Mouse (Mus musculus) intestine, embryonic 16.5 days (tissue): ENCODE data around the gene Susd2. TPM values are rescaled to one million over a fixed set of nuclear protein-coding genes. Genes with fewer than 3 reads are reported as not detected.

Experiments
- ATAC-seq: fragments of 200-750 bp; cut with Nextera tagmentation; 2 replicates; pipeline ENCODE4 v1.8.0; 2017; ENCODE audit warnings: moderate TSS enrichment, moderate library complexity
- H3K27ac ChIP-seq: fragments of 300-500 bp; sonication (generic); 2 replicates; pipeline ENCODE4 v1.5.1; 2014; ENCODE audit warnings: mild to moderate bottlenecking, low read length
- H3K27me3 ChIP-seq: fragments of 300-500 bp; sonication (generic); replicated peaks from 2 replicates; pipeline ENCODE4 v1.6.1; 2014; ENCODE audit warnings: low read length, control low read depth, mixed read lengths; ENCODE audit not compliant: control insufficient read depth, insufficient read depth
- H3K36me3 ChIP-seq: fragments of 300-500 bp; sonication (generic); 2 replicates; pipeline ENCODE4 v1.6.1; 2014; ENCODE audit warnings: low read length, control low read depth; ENCODE audit not compliant: control insufficient read depth, insufficient read depth
- H3K4me1 ChIP-seq: fragments of 300-500 bp; sonication (generic); 2 replicates; pipeline ENCODE4 v1.6.1; 2014; ENCODE audit warnings: low read length, control low read depth, mixed read lengths; ENCODE audit not compliant: control insufficient read depth, insufficient read depth
- H3K4me2 ChIP-seq: fragments of 300-500 bp; sonication (generic); 2 replicates; pipeline ENCODE4 v1.6.1; 2014; ENCODE audit warnings: low read depth, low read length, control low read depth
- H3K4me3 ChIP-seq: fragments of 300-500 bp; sonication (generic); 2 replicates; pipeline ENCODE4 v1.5.1; 2014; ENCODE audit warnings: mild to moderate bottlenecking, low read length
- H3K9ac ChIP-seq: fragments of 300-500 bp; sonication (generic); 2 replicates; pipeline ENCODE4 v1.6.1; 2014; ENCODE audit warnings: low read depth, low read length
- H3K9me3 ChIP-seq: fragments of 300-500 bp; sonication (generic); 2 replicates; pipeline ENCODE4 v1.6.1; 2016; ENCODE audit warnings: low read length, control low read depth; ENCODE audit not compliant: control insufficient read depth
- WGBS: fragments of 180-500 bp; shearing (Covaris S2); extraction: QIAGEN DNeasy Blood & Tissue Kit; methylation state at CpG from one replicate; pipeline ENCODE4 v1.1.7; 2014; 5-methylcytosine and 5-hydroxymethylcytosine counted together
- polyA plus RNA-seq: library from polyadenylated mRNA; unstranded; fragments of >200 nt; fragmentation: Nextera tagmentation; extraction: Ambion mirVana; gene quantifications from 2 replicates; pipeline ENCODE4 v1.2.1, GENCODE M21; 2015

The Susd2 gene
- polyA plus RNA-seq, 1 experiment from 2014 or later = 19.1 TPM

- peaks cover 18% of the 10 kb centered on the region for H3K36me3 ChIP-seq
- 86% methylated on average over 3 of the region's 3 CpGs for WGBS
Measured at GRCm38 (mm10) chr10:75661876-75662275, 18.1 kb upstream of the Susd2 start.

GRCm38 (mm10) chr10:75661381-75661780 is 17.6 kb upstream of the Susd2 start:
- H3K9me3 ChIP-seq = no peaks in the 10 kb centered on the region
- no peak overlapping the region for H3K9ac ChIP-seq
- H3K27me3 ChIP-seq = no peaks in the 10 kb centered on the region
- H3K4me3 ChIP-seq = no peak overlapping the region
- H3K36me3 ChIP-seq = peaks cover 19% of the 10 kb centered on the region
- ATAC-seq = no peak
- H3K27ac ChIP-seq = no peak overlapping the region
- no peak overlapping the region for H3K4me2 ChIP-seq
- 71% methylated on average over 6 of the region's 6 CpGs for WGBS
- peaks cover 5% of the 10 kb centered on the region; the same call in 1 of the 2 replicates for H3K4me1 ChIP-seq

More at GRCm38 (mm10) chr10:75661876-75662275, 18.1 kb upstream of the Susd2 start:
- Histone ChIP-seq H3K4me2 (no peak overlapping the region), H3K27me3 (no peaks in the 10 kb centered on the region), H3K27ac (no peak overlapping the region), H3K9ac (no peak overlapping the region), H3K4me1 (peaks cover 10% of the 10 kb centered on the region; the same call in 1 of the 2 replicates), H3K9me3 (no peaks in the 10 kb centered on the region), H3K4me3 (no peak overlapping the region)
- ATAC-seq = no peak

- Histone ChIP-seq H3K4me3 (no peak overlapping the region), H3K9me3 (no peaks in the 10 kb centered on the region), H3K4me1 (no peaks in the 10 kb centered on the region), H3K9ac (no peak overlapping the region), H3K27ac (no peak overlapping the region), H3K4me2 (no peak overlapping the region), H3K27me3 (no peaks in the 10 kb centered on the region), H3K36me3 (peaks cover 25% of the 10 kb centered on the region)
- WGBS = 98% methylated on average over 7 of the region's 7 CpGs
- ATAC-seq = no peak
Measured at GRCm38 (mm10) chr10:75657772-75658171, 14.0 kb upstream of the Susd2 start.

GRCm38 (mm10) chr10:75657165-75657564 is 13.4 kb upstream of the Susd2 start:
- Histone ChIP-seq H3K27ac (no peak overlapping the region), H3K27me3 (no peaks in the 10 kb centered on the region), H3K9me3 (no peaks in the 10 kb centered on the region), H3K9ac (no peak overlapping the region), H3K36me3 (peaks cover 29% of the 10 kb centered on the region), H3K4me2 (no peak overlapping the region), H3K4me3 (no peak overlapping the region), H3K4me1 (no peaks in the 10 kb centered on the region)
- WGBS = 90% methylated on average over 5 of the region's 5 CpGs
- ATAC-seq = no peak

- peaks cover 39% of the 10 kb centered on the region for H3K36me3 ChIP-seq
- no peak overlapping the region for H3K9ac ChIP-seq
- H3K4me3 ChIP-seq = no peak overlapping the region
- H3K4me1 ChIP-seq = no peaks in the 10 kb centered on the region
- H3K9me3 ChIP-seq = no peaks in the 10 kb centered on the region
- no peak overlapping the region for H3K27ac ChIP-seq
- H3K27me3 ChIP-seq = no peaks in the 10 kb centered on the region
- 80% methylated on average over 4 of the region's 4 CpGs for WGBS
- H3K4me2 ChIP-seq = no peak overlapping the region
- ATAC-seq = peak; percentile 45; the same call in 1 of the 2 replicates
Measured at GRCm38 (mm10) chr10:75654053-75654452, 10.2 kb upstream of the Susd2 start.

- Histone ChIP-seq H3K4me3 (no peak overlapping the region), H3K36me3 (peaks cover 32% of the 10 kb centered on the region), H3K4me1 (no peaks in the 10 kb centered on the region), H3K27me3 (no peaks in the 10 kb centered on the region), H3K27ac (no peak overlapping the region), H3K9ac (no peak overlapping the region), H3K4me2 (no peak overlapping the region), H3K9me3 (no peaks in the 10 kb centered on the region)
- 92% methylated on average over 16 of the region's 16 CpGs for WGBS
- ATAC-seq = no peak
Measured at GRCm38 (mm10) chr10:75651381-75652068, 7.7 kb upstream of the Susd2 start.

GRCm38 (mm10) chr10:75650306-75650902 is 6.6 kb upstream of the Susd2 start:
- Histone ChIP-seq H3K27me3 (no peaks in the 10 kb centered on the region), H3K4me2 (no peak overlapping the region), H3K4me1 (no peaks in the 10 kb centered on the region), H3K9me3 (no peaks in the 10 kb centered on the region), H3K4me3 (no peak overlapping the region), H3K27ac (no peak overlapping the region), H3K36me3 (peaks cover 35% of the 10 kb centered on the region), H3K9ac (no peak overlapping the region)
- WGBS = 88% methylated on average over 6 of the region's 6 CpGs
- no peak for ATAC-seq

- H3K27me3 ChIP-seq = no peaks in the 10 kb centered on the region
- ATAC-seq = no peak
- H3K27ac ChIP-seq = no peak overlapping the region
- H3K4me3 ChIP-seq = no peak overlapping the region
- no peaks in the 10 kb centered on the region for H3K4me1 ChIP-seq
- H3K4me2 ChIP-seq = no peak overlapping the region
- no peaks in the 10 kb centered on the region for H3K9me3 ChIP-seq
- peaks cover 35% of the 10 kb centered on the region for H3K36me3 ChIP-seq
- WGBS = 95% methylated on average over 4 of the region's 4 CpGs
- no peak overlapping the region for H3K9ac ChIP-seq
Measured at GRCm38 (mm10) chr10:75649406-75649995, 5.7 kb upstream of the Susd2 start.

GRCm38 (mm10) chr10:75649001-75649400 is 5.2 kb upstream of the Susd2 start:
- no peaks in the 10 kb centered on the region for H3K9me3 ChIP-seq
- no peak overlapping the region for H3K9ac ChIP-seq
- WGBS = 80% methylated on average over 7 of the region's 7 CpGs
- no peak overlapping the region for H3K27ac ChIP-seq
- H3K27me3 ChIP-seq = no peaks in the 10 kb centered on the region
- no peak for ATAC-seq
- H3K4me3 ChIP-seq = no peak overlapping the region
- H3K4me2 ChIP-seq = no peak overlapping the region
- peaks cover 3% of the 10 kb centered on the region; the same call in 1 of the 2 replicates for H3K4me1 ChIP-seq
- peaks cover 35% of the 10 kb centered on the region for H3K36me3 ChIP-seq
